Mouse (Mus musculus): ENCODE data around the gene Pi4k2b.

DNA sequence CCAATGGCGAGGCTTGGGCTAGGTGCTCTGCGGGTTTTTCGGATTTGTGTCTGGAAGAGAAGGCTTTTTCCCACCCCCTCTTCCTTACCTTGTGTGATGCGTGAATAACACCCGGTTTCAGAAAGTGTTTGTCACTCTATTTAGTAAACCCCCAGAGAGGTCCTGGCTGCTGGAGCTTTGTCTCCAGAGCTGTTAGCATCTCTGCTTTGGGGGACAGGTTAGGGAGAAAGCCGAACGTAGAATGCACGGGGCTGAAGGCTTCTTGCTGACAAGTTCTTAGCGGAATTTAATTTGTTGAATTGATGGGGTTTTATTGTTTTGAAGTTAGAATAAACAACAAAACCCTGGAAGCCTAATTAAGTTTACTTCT lies 41.9 kb downstream of the Pi4k2b start:
- no peak for TF ChIP-seq EP300 (IDR thresholded peaks at IDR 0.05; ENCODE audit: low read depth)
- TF ChIP-seq CTCF (IDR thresholded peaks at IDR 0.05; ENCODE audit: low read depth) = no peak

All from liver, postnatal 0 days (tissue).